Mouse (Mus musculus) liver, adult 2 months (tissue): Measurements from ENCODE around the gene Tnfrsf25. TPM values are rescaled to one million over a fixed set of nuclear protein-coding genes. Genes with fewer than 3 reads are reported as not detected.

Experiments used
- DNase-seq: peaks from one replicate; pipeline ENCODE4 v3.0.0-alpha.2; 2011; ENCODE audit warnings: low read depth, low spot score; ENCODE audit errors: extremely low read depth
- H3K27ac ChIP-seq: fragments of 200-500 bp; replicated peaks from 2 replicates; pipeline ENCODE4 v1.5.1; 2012; ENCODE audit warnings: low read depth, mild to moderate bottlenecking, control low read depth, inconsistent platforms, low read length; ENCODE audit not compliant: insufficient read depth
- H3K27me3 ChIP-seq: fragments of 200-500 bp; 2 replicates; pipeline ENCODE4 v1.6.1; 2012; ENCODE audit warnings: mild to moderate bottlenecking, moderate library complexity, low read length, inconsistent platforms; ENCODE audit not compliant: control insufficient read depth, insufficient read depth
- H3K36me3 ChIP-seq: fragments of 200-500 bp; 2 replicates; pipeline ENCODE4 v1.6.1; 2012; ENCODE audit warnings: low read length, inconsistent platforms; ENCODE audit not compliant: control insufficient read depth, insufficient read depth
- H3K4me1 ChIP-seq: fragments of 200-500 bp; 2 replicates; pipeline ENCODE4 v1.6.1; 2011; ENCODE audit warnings: low read length; ENCODE audit not compliant: control insufficient read depth, insufficient read depth
- H3K4me3 ChIP-seq: fragments of 200-500 bp; 2 replicates; pipeline ENCODE4 v1.5.1; 2011; ENCODE audit warnings: low read depth, mild to moderate bottlenecking, control low read depth, low read length, moderate library complexity; ENCODE audit not compliant: insufficient read depth
- H3K79me2 ChIP-seq: fragments of 200-500 bp; 2 replicates; pipeline ENCODE4 v1.6.1; 2012; ENCODE audit warnings: inconsistent platforms, mild to moderate bottlenecking, low read length, moderate library complexity; ENCODE audit not compliant: control insufficient read depth, insufficient read depth
- H3K9ac ChIP-seq: fragments of 200-500 bp; 2 replicates; pipeline ENCODE4 v1.6.1; 2012; ENCODE audit warnings: low read depth, mild to moderate bottlenecking, control low read depth, inconsistent platforms, low read length
- CTCF ChIP-seq: fragments of 200-500 bp; IDR thresholded peaks from 2 replicates; pipeline ENCODE4 v1.5.1; 2011; ENCODE audit warnings: low read depth, low read length, control low read depth
- POLR2A ChIP-seq: fragments of 200-500 bp; IDR thresholded peaks from 2 replicates; pipeline ENCODE4 v1.6.1; 2011; ENCODE audit warnings: low read length, control low read depth; ENCODE audit not compliant: insufficient read depth; ENCODE audit errors: extremely low read depth
- WGBS: fragments of 180-500 bp; shearing (Covaris S2); methylation state at CpG from one replicate; pipeline ENCODE4 v1.1.7; 2018; 5-methylcytosine and 5-hydroxymethylcytosine counted together
- polyA plus RNA-seq: library from polyadenylated mRNA; depleted of rRNA; stranded (reverse); fragments of >200 nt; gene quantifications from 2 replicates; pipeline ENCODE4 v1.2.3, GENCODE M21; 2012
- total RNA-seq: library from RNA; depleted of rRNA; stranded (reverse); fragments of >200 nt; gene quantifications from 2 replicates; pipeline ENCODE4 v1.2.3, GENCODE M21; 2014

Gene Tnfrsf25
- total and polyA plus RNA-seq, 2 experiments = 0.28 to 0.72 TPM

DNA sequence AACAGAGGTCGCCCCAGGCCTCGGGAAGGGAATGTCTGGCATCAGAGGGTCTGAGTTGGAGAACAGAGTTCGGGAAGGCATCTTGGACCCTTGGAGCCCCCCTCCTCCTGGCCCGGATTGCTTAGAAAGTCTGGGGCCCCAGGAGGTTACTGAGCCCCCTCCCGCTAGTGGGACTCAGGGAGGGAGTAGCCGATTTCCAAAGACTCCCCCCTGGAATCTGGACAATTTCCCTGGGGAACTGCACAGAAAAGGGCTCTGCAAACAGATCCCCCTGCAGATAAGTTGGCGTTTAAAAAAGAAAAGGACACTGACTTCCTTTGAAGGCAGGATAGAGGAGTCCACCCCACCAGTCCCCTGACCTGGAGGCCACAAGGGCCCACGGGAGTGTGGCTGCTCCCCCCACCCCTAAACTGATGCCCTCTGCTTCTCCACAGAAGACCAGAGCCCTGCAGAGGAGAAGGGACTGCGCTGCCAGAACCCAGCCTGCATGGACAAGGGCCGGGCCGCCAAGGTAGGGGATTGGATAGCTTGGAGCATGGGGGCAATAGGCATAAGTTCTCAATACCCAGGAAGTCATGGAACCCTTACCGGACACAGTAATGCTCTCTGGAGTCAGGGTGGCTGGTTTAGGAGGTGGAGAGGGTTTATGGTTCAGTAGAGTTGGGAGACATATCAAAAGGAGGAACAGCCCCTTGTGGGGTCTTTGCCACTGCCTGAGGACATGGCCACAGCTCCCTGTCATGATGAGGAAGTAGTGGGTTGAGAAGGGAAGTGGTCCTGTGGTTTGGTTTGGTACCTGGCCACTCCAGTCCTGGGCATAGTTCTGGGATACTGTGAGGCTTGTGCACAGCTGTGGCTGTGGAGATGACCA is 28.3 kb upstream of the Tnfrsf25 start:
- no peaks in the 10 kb centered on the region for H3K27me3 ChIP-seq
- H3K27ac ChIP-seq = no peak overlapping the region
- no peak for DNase-seq
- H3K36me3 ChIP-seq = no peaks in the 10 kb centered on the region
- TF ChIP-seq CTCF (no peak), POLR2A (no peak)
- peak overlapping the region; percentile 98 for H3K9ac ChIP-seq
- 13% methylated on average over 12 of the region's 12 CpGs for WGBS
- H3K79me2 ChIP-seq = no peaks in the 10 kb centered on the region
- peaks cover 9% of the 10 kb centered on the region for H3K4me1 ChIP-seq
- peak overlapping the region; percentile 93 for H3K4me3 ChIP-seq

GRCm38 (mm10) chr4:152088133-152088532 is 27.6 kb upstream of the Tnfrsf25 start:
- no peak for TF ChIP-seq POLR2A
- no peak for TF ChIP-seq CTCF
- WGBS = 35% methylated on average over 4 of the region's 4 CpGs
- Histone ChIP-seq H3K36me3 (no peaks in the 10 kb centered on the region), H3K4me1 (peaks cover 9% of the 10 kb centered on the region), H3K9ac (no peak overlapping the region), H3K27me3 (no peaks in the 10 kb centered on the region), H3K4me3 (no peak overlapping the region), H3K27ac (no peak overlapping the region), H3K79me2 (no peaks in the 10 kb centered on the region)
- peak; percentile 46 for DNase-seq

- TF ChIP-seq CTCF = no peak
- no peak for TF ChIP-seq POLR2A
- Histone ChIP-seq H3K79me2 (no peaks in the 10 kb centered on the region), H3K9ac (no peak overlapping the region), H3K36me3 (no peaks in the 10 kb centered on the region), H3K27me3 (no peaks in the 10 kb centered on the region), H3K4me1 (peaks cover 9% of the 10 kb centered on the region), H3K27ac (no peak overlapping the region), H3K4me3 (no peak overlapping the region)
- DNase-seq = no peak
- 84% methylated on average over 8 of the region's 8 CpGs for WGBS
These were observed 27.1 kb upstream of the Tnfrsf25 start for GRCm38 (mm10) chr4:152088556-152089120.

GRCm38 (mm10) chr4:152090191-152090590 is 25.5 kb upstream of the Tnfrsf25 start:
- Histone ChIP-seq H3K27ac (no peak overlapping the region), H3K4me1 (peaks cover 4% of the 10 kb centered on the region; the same call in 1 of the 2 replicates), H3K27me3 (no peaks in the 10 kb centered on the region), H3K36me3 (no peaks in the 10 kb centered on the region), H3K9ac (no peak overlapping the region), H3K4me3 (no peak overlapping the region), H3K79me2 (no peaks in the 10 kb centered on the region)
- TF ChIP-seq POLR2A (no peak), CTCF (no peak)
- 85% methylated on average over 9 of the region's 9 CpGs for WGBS
- DNase-seq = no peak

GRCm38 (mm10) chr4:152092751-152093293 is 22.9 kb upstream of the Tnfrsf25 start:
- Histone ChIP-seq H3K79me2 (no peaks in the 10 kb centered on the region), H3K4me3 (no peak overlapping the region), H3K36me3 (no peaks in the 10 kb centered on the region), H3K27me3 (no peaks in the 10 kb centered on the region), H3K9ac (no peak overlapping the region), H3K4me1 (peaks cover under 1% of the 10 kb centered on the region; the same call in 1 of the 2 replicates), H3K27ac (no peak overlapping the region)
- no peak for DNase-seq
- WGBS = 87% methylated on average over 8 of the region's 8 CpGs
- no peak for TF ChIP-seq CTCF
- no peak for TF ChIP-seq POLR2A

- no peaks in the 10 kb centered on the region for H3K36me3 ChIP-seq
- DNase-seq = no peak
- H3K27me3 ChIP-seq = no peaks in the 10 kb centered on the region
- no peak overlapping the region for H3K27ac ChIP-seq
- 87% methylated on average over 12 of the region's 12 CpGs for WGBS
- H3K4me3 ChIP-seq = no peak overlapping the region
- H3K79me2 ChIP-seq = no peaks in the 10 kb centered on the region
- H3K4me1 ChIP-seq = no peaks in the 10 kb centered on the region
- no peak overlapping the region for H3K9ac ChIP-seq
- TF ChIP-seq CTCF = no peak
- no peak for TF ChIP-seq POLR2A
These were observed 21.5 kb upstream of the Tnfrsf25 start for GRCm38 (mm10) chr4:152094233-152094632.
